Mouse (Mus musculus) frontal cortex, postnatal 25 days (tissue): ENCODE measurements around the gene Gm6526.
"Not testable (repeated sequence)": the region's sequence is repeated elsewhere in the genome, so short reads cannot be mapped to it uniquely, and the experiment has no call there.

Experiments
- DNase-seq, 2 experiments: peaks; one replicate each; pipeline ENCODE4 v3.0.0; 2022; ENCODE audit warnings: low spot score in 2 of 2

Gene Gm6526

DNA sequence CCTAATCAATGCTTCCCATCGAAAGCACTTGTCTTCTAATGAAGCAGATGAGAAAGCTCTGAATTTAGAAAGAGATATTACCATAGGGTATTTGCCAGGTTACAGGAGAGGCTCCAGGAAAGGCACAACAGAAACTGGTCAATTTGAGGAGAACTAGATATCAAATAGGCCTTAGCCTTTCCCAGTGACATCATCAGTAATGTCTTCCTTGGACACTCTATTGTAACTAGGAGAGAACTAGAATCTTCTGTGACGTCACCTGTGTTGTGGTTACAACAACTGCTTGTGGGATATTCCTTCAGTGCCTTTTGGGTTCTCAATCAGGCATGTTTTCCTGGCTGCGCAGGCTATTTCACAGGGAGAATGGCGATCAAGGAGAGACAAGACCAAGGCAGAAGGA lies at the start of gene Gm6526:
Gene Gm6526 (plus strand): TSS at position 301 of the 400 bp plus-strand sequence.
- not testable (repeated sequence) for DNase-seq

DNA sequence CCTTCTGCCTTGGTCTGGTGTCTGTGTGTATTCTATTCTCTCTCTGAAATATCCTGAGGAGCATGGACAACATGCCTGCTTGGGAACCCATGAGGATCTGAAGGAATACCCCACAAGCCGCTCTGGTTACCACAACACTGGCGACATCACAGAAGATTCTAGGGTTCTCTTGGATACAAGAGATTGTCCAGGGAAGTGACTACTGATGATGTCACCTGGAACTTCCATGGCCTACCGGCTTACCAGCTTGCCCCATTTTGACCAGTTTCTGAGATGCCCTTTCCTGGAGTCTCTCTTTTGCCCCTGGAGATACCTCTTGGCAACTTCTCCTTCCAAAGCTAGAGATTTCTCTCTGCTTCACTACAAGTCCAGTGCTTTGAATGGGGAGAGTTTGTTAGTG lies 20.3 kb upstream of the Gm6526 start, which contains the start of gene Gm16506:
Gene Gm16506 (minus strand): TSS at position 101 of the 400 bp plus-strand sequence.
- DNase-seq = not testable (repeated sequence)

DNA sequence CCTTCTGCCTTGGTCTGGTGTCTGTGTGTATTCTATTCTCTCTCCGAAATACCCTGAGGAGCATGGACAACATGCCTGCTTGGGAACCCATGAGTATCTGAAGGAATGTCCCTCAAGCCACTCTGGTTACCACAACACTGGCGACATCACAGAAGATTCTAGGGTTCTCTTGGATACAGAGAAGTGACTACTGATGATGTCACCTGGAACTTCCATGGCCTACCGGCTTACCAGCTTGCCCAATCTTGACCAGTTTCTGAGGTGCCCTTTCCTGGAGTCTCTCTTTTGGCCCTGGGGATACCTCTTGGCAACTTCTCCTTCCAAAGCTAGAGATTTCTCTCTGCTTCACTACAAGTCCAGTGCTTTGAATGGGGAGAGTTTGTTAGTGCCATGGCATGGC lies 37.0 kb downstream of the Gm6526 start, which contains the start of gene Gm8180:
Gene Gm8180 (minus strand): TSS at position 101 of the 400 bp plus-strand sequence.
- DNase-seq = not testable (repeated sequence)

DNA sequence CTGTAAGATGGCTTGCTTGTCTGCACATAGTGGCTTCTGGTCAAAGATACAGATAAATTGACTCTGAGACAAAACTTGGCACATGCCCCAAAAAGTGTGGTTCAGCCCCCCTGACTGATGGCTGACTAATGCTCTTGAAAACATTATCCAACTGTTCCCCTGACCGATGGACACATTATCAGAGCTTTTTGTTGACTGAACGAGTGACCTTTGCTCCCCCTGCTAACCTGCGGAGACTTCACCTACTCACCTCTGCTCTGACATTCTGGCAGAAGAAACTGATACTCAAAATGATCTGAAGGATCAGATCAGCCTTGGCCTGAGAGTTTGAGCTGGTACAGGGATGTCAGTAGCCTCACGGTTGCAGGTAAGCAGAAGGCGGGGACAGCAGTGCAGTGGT lies 46.1 kb downstream of the Gm6526 start:
- not testable (repeated sequence) for DNase-seq

DNA sequence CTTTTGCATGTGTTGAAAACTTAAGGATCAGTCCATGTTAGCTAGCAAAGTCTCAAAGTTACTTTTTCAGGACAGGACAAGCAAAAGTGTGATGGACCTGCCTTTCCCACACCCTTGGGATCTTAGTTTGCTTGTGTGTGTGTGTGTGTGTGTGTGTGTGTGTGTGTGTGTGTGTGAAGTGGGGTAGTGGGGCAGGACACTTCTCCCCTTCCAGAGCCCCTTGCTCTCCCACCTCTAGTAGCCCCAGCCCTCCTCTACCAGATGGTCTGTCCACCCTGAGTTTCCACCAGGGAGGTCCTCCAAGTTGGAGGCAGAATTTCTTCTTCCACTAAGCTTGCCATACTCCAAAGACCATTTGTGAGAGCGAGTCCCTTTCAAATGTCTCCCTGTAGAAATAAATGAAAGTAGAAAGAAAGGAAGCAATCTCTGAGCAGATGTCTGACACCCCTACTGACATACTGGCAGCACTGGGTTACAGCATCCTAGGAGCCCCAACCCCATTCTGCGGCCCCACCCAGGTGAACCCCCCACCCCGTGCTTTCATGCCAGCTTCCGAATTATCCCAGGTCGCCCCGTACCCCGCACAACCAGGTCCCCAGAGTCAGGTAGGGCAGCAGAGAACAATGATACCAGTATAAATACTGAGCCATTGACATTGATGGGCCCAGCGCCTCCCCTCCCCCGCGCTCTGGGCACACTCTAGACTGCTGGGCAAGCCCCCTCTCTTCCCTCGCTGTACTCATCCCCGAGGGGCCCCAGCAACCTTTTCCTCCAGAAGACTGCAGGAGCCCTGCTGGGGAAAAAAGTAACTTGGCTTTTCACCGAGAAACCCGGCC lies 48.6 kb downstream of the Gm6526 start:
- no peak for DNase-seq

DNA sequence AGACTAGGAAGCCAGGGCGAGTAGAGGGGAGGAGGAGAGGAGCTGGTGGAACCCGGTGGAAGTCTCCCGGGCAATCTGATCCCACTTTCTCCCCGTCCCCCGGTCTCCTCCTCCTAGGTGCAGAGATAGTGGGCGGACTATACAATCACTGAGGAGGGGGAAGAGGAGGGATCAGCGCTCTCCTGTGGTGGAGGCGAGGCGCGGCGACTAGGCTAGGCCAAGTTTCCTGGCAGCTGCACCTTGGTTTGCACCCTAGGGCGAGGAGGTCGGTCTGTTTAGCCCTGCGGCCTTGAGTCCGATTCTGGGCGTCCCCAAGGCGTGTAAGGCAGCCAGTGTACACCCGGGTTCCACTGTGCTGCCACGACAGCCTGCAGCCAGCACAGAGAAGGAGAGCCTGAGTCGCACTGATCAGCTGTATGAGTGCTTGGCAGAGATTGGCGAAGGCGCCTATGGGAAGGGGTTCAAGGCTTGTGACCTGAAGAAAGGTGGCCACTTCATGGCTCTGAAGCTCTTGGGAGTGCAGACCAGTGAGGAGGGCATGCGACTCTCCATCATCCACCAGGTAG lies 49.3 kb downstream of the Gm6526 start:
- not testable (repeated sequence) for DNase-seq

DNA sequence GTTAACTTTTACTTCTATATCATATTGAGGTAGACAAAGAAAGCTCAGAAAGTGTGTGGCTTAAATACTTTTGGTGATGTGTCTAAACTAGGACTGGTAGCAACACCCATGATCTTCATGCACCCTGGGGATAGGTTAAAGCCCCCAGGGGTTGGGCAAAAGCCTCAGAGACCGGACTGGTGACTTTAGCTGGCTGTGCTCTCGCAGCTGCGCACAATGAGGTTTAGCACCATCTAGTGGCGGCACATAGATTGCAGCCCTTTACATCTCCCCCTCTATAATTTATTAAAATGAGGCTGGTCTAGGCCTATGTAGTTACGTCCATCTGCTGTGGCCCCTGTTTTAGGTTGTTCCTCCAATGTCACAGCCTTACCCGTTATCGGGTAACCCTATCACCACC lies 56.8 kb downstream of the Gm6526 start:
- not testable (repeated sequence) for DNase-seq
